Mouse (Mus musculus): ENCODE data around the gene Shld1. TPM values are rescaled to one million over a fixed set of nuclear protein-coding genes. Genes with fewer than 3 reads are reported as not detected.

The Shld1 gene
- total and polyA plus RNA-seq, 3 experiments = 8.0 to 8.8 TPM; not detected in 1

- DNase-seq (ENCODE audit: low read depth, low spot score) = no peak
- H3K79me2 ChIP-seq (ENCODE audit: control insufficient read depth, insufficient read depth, low read length, poor library complexity) = no peaks in the 10 kb centered on the region; the same call in 1 of the 2 replicates
- H3K9me3 ChIP-seq (replicated peaks; ENCODE audit: insufficient read depth, low read length) = no peaks in the 10 kb centered on the region
- no peak overlapping the region for H3K4me3 ChIP-seq (ENCODE audit: control insufficient read depth in 1 of 2, insufficient read depth in 1 of 2, low read depth in 2 of 2, low read length in 2 of 2)
- TF ChIP-seq GATA1 (IDR thresholded peaks at IDR 0.05; ENCODE audit: low read depth, low read length) (no peak), KAT2A (conservative IDR thresholded peaks at IDR 0.05; ENCODE audit: low read depth, low read length) (no peak), MAX (IDR thresholded peaks at IDR 0.05; ENCODE audit: low read length) (no peak), TCF12 (IDR thresholded peaks at IDR 0.05; ENCODE audit: low read depth, low read length) (no peak), MYC (IDR thresholded peaks at IDR 0.05; ENCODE audit: low read depth, low read length) (no peak), SMC3 (IDR thresholded peaks at IDR 0.05; ENCODE audit: low read depth, low read length) (no peak), ZKSCAN1 (IDR thresholded peaks at IDR 0.05; ENCODE audit: low read depth, low read length) (no peak), TBP (IDR thresholded peaks at IDR 0.05; ENCODE audit: low read depth, low read length) (no peak)
- H3K27ac ChIP-seq (ENCODE audit: control insufficient read depth, low read depth, low read length) = no peak overlapping the region
- H3K27me3 ChIP-seq (ENCODE audit: control insufficient read depth in 1 of 2, insufficient read depth in 2 of 2, low read length in 2 of 2) = no peaks in the 10 kb centered on the region
- peaks cover 0 to 26% of the 10 kb centered on the region in 2 experiments; a peak in 2 of 4 replicates for H3K36me3 ChIP-seq (ENCODE audit: control insufficient read depth in 1 of 2, insufficient read depth in 2 of 2, low read length in 2 of 2)
- H3K4me1 ChIP-seq (ENCODE audit: control insufficient read depth in 1 of 2, insufficient read depth in 2 of 2, low read length in 2 of 2) = peaks cover 4 to 35% of the 10 kb centered on the region in 2 experiments
- no peak overlapping the region for H3K9ac ChIP-seq (ENCODE audit: control insufficient read depth, low read depth, low read length, poor library complexity, severe bottlenecking)
Measured at GRCm38 (mm10) chr2:132691731-132692130, 5.0 kb downstream of the Shld1 start.

- no peak for TF ChIP-seq MAZ (IDR thresholded peaks at IDR 0.05; ENCODE audit: low read depth, low read length)
- TF ChIP-seq ZKSCAN1 (IDR thresholded peaks at IDR 0.05; ENCODE audit: low read depth, low read length) = 0 out of 2 replicates have a peak, but pooled peaks have one; percentile 80
- Histone ChIP-seq H3K9me3 (replicated peaks; ENCODE audit: insufficient read depth, low read length) (no peaks in the 10 kb centered on the region), H3K4me1 (ENCODE audit: control insufficient read depth in 1 of 2, insufficient read depth in 2 of 2, low read length in 2 of 2) (peaks cover 4 to 36% of the 10 kb centered on the region in 2 experiments), H3K36me3 (ENCODE audit: control insufficient read depth in 1 of 2, insufficient read depth in 2 of 2, low read length in 2 of 2) (peaks cover 0 to 26% of the 10 kb centered on the region in 2 experiments; a peak in 2 of 4 replicates), H3K9ac (ENCODE audit: control insufficient read depth, low read depth, low read length, poor library complexity, severe bottlenecking) (no peak overlapping the region), H3K4me3 (ENCODE audit: control insufficient read depth in 1 of 2, insufficient read depth in 1 of 2, low read depth in 2 of 2, low read length in 2 of 2) (no peak overlapping the region), H3K79me2 (ENCODE audit: control insufficient read depth, insufficient read depth, low read length, poor library complexity) (no peaks in the 10 kb centered on the region), H3K27me3 (ENCODE audit: control insufficient read depth in 1 of 2, insufficient read depth in 2 of 2, low read length in 2 of 2) (no peaks in the 10 kb centered on the region), H3K27ac (ENCODE audit: control insufficient read depth, low read depth, low read length) (no peak overlapping the region)
- no peak for DNase-seq (ENCODE audit: low read depth, low spot score)
Measured at GRCm38 (mm10) chr2:132692320-132692719, 5.6 kb downstream of the Shld1 start.

- Histone ChIP-seq H3K9me3 (replicated peaks; ENCODE audit: insufficient read depth, low read length) (no peaks in the 10 kb centered on the region), H3K9ac (ENCODE audit: control insufficient read depth, low read depth, low read length, poor library complexity, severe bottlenecking) (no peak overlapping the region), H3K79me2 (ENCODE audit: control insufficient read depth, insufficient read depth, low read length, poor library complexity) (no peaks in the 10 kb centered on the region), H3K4me3 (ENCODE audit: control insufficient read depth in 1 of 2, insufficient read depth in 1 of 2, low read depth in 2 of 2, low read length in 2 of 2) (no peak overlapping the region), H3K27me3 (ENCODE audit: control insufficient read depth in 1 of 2, insufficient read depth in 2 of 2, low read length in 2 of 2) (no peaks in the 10 kb centered on the region), H3K27ac (ENCODE audit: control insufficient read depth, low read depth, low read length) (no peak overlapping the region), H3K4me1 (ENCODE audit: control insufficient read depth in 1 of 2, insufficient read depth in 2 of 2, low read length in 2 of 2) (peaks cover 4 to 33% of the 10 kb centered on the region in 2 experiments), H3K36me3 (ENCODE audit: control insufficient read depth in 1 of 2, insufficient read depth in 2 of 2, low read length in 2 of 2) (peaks cover 0 to 26% of the 10 kb centered on the region in 2 experiments; a peak in 2 of 4 replicates)
- no peak for TF ChIP-seq NELFE (IDR thresholded peaks at IDR 0.05; ENCODE audit: low read depth, low read length)
- TF ChIP-seq TBP (IDR thresholded peaks at IDR 0.05; ENCODE audit: low read depth, low read length) = no peak
- no peak for TF ChIP-seq MYB (IDR thresholded peaks at IDR 0.05; ENCODE audit: low read depth, low read length)
- TF ChIP-seq JUND (IDR thresholded peaks at IDR 0.05; ENCODE audit: low read depth, low read length) = no peak
- TF ChIP-seq TAL1 (IDR thresholded peaks at IDR 0.05; ENCODE audit: low read length) = no peak
- no peak for TF ChIP-seq RCOR1 (IDR thresholded peaks at IDR 0.05; ENCODE audit: low read depth, low read length)
- no peak for TF ChIP-seq MXI1 (IDR thresholded peaks at IDR 0.05; ENCODE audit: low read depth, low read length)
- no peak for TF ChIP-seq ELF1 (IDR thresholded peaks at IDR 0.05; ENCODE audit: low read depth, low read length)
- TF ChIP-seq MAFK (IDR thresholded peaks at IDR 0.05; ENCODE audit: borderline replicate concordance, low read depth, low read length) = no peak
- no peak for TF ChIP-seq ZC3H11A (IDR thresholded peaks at IDR 0.05; ENCODE audit: low read depth, low read length)
- TF ChIP-seq GABPA (IDR thresholded peaks at IDR 0.05; ENCODE audit: low read depth, low read length) = no peak
- no peak for TF ChIP-seq POLR2AphosphoS2 (IDR thresholded peaks at IDR 0.05; ENCODE audit: low read length)
- TF ChIP-seq USF1 (IDR thresholded peaks at IDR 0.05; ENCODE audit: low read depth, low read length) = no peak
- TF ChIP-seq E2F4 (IDR thresholded peaks at IDR 0.05; ENCODE audit: borderline replicate concordance, low read depth, low read length) = no peak
- no peak for TF ChIP-seq BHLHE40 (IDR thresholded peaks at IDR 0.05; ENCODE audit: borderline replicate concordance, low read depth, low read length)
- no peak for TF ChIP-seq CHD1 (IDR thresholded peaks at IDR 0.05; ENCODE audit: low read depth, low read length)
- DNase-seq (ENCODE audit: low read depth, low spot score) = no peak
Measured at GRCm38 (mm10) chr2:132693980-132694379, 7.2 kb downstream of the Shld1 start.

Data from MEL (cell line).